ENCODE assay signal across 8 mouse cellular contexts in the genomic region with DNA sequence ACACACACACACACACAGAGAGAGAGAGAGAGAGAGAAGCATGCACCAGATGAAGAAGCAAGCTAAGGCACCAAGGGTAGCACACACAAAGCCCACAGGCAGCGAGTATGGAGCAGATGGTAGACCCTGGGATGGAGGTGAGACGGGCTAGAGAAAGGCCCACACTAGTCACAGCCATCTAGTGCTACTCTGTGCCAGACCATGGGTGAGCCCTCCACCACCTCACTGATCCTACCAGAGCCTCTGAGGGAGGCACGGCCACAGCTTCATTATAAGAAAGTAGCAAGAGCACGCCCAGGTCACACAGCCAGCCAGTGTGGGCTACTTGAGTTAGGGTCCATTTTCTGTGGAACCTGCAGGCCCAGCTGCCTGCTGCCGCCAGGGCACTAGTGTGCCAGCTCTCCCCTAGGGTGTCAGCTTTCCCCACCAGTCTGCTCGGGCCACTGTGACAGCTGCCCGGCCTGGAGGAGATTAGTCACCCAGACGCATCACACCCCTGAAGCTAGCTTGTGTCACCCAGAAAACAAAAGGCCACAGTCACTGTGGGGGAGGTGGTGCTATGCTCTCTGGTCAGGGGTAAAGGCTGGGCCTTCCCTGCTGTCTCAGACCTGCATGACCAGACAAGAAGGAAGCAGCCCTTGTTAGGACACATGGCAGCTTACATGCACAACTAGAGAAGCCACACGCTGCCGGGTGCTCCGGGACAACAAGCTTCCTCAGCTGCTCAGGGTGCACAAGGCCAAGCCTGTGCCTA. TPM values are rescaled to one million over a fixed set of nuclear protein-coding genes. Genes with fewer than 3 reads are reported as not detected.
DNase-seq lines count a peak whose midpoint lies in the region; ATAC-seq and TF ChIP-seq lines count a peak whose summit lies in the region.

No protein-coding gene starts in this region.

- TF ChIP-seq RAD21 in CH12.LX (IDR thresholded peaks at IDR 0.05; ENCODE audit: low read depth, low read length): no peak

- no peaks in the 10 kb centered on the region for H3K27me3 ChIP-seq in cerebellum, adult 2 months (ENCODE audit: control insufficient read depth, insufficient read depth, low read length)
- no peaks in the 10 kb centered on the region for H3K27me3 ChIP-seq in CH12.LX (replicated peaks)
- H3K27me3 ChIP-seq in embryonic facial prominence, embryonic 14.5 days (replicated peaks; ENCODE audit: control insufficient read depth, insufficient read depth, low read length): no peaks in the 10 kb centered on the region

- TF ChIP-seq CTCF in cerebellum, adult 2 months (IDR thresholded peaks at IDR 0.05; ENCODE audit: borderline replicate concordance, insufficient read depth, low read depth, low read length): no peak
- TF ChIP-seq CTCF in CH12.LX (conservative IDR thresholded peaks at IDR 0.05 in 1 of 2, IDR thresholded peaks at IDR 0.05 in 1 of 2; ENCODE audit: low read depth in 2 of 2, low read length in 2 of 2): no peak
- no peak for TF ChIP-seq CTCF in lung, adult 2 months (IDR thresholded peaks at IDR 0.05; ENCODE audit: insufficient read depth, low read length)

- H3K27ac ChIP-seq in cerebellum, adult 2 months (ENCODE audit: insufficient read depth, low read length): peak overlapping the region; percentile 98
- peak overlapping the region; percentile 3; the same call in 1 of the 2 replicates for H3K27ac ChIP-seq in CH12.LX (ENCODE audit: insufficient read depth, low read depth)
- peak overlapping the region; percentile 44; the same call in 1 of the 2 replicates for H3K27ac ChIP-seq in embryonic facial prominence, embryonic 14.5 days (replicated peaks; ENCODE audit: low read depth, low read length)

- TF ChIP-seq POLR2A in cerebellum, adult 2 months (IDR thresholded peaks at IDR 0.05; ENCODE audit: borderline replicate concordance, insufficient read depth, low read length): no peak
- no peak for TF ChIP-seq POLR2A in CH12.LX (IDR thresholded peaks at IDR 0.05; ENCODE audit: low read depth, low read length)
- TF ChIP-seq POLR2A in lung, adult 2 months (IDR thresholded peaks at IDR 0.05; ENCODE audit: borderline replicate concordance, extremely low read depth, low read depth, low read length): no peak

- TF ChIP-seq EP300 in CH12.LX (IDR thresholded peaks at IDR 0.05; ENCODE audit: low read length): no peak

- H3K9me3 ChIP-seq in CH12.LX (replicated peaks; ENCODE audit: low read length): no peaks in the 10 kb centered on the region
- H3K9me3 ChIP-seq in embryonic facial prominence, embryonic 14.5 days (ENCODE audit: control insufficient read depth, low read length): no peaks in the 10 kb centered on the region

- in situ Hi-C loops in CH12.LX (cut with MboI; ENCODE audit: low pct_ligation_motif_present, low pct_unique_long_range_greater_than_20kb, low sequenced_read_pairs): no loop called here

- H3K79me2 ChIP-seq in CH12.LX (replicated peaks; ENCODE audit: control insufficient read depth, extremely low read depth, insufficient read depth, poor library complexity, severe bottlenecking): peaks cover 16% of the 10 kb centered on the region

- H3K9ac ChIP-seq in CH12.LX (ENCODE audit: insufficient read depth, low read depth): no peak overlapping the region
- H3K9ac ChIP-seq in embryonic facial prominence, embryonic 14.5 days (ENCODE audit: low read depth, low read length): 0 out of 2 replicates have a peak overlapping the region, but pooled peaks have one; percentile 5

- WGBS in cerebellum, adult 2 months: 9% methylated on average over 11 of the region's 11 CpGs
- 36% methylated on average over 11 of the region's 11 CpGs for WGBS in embryonic facial prominence, embryonic 14.5 days
- WGBS in lung, adult 2 months: 45% methylated on average over 11 of the region's 11 CpGs

- H3K4me2 ChIP-seq in CH12.LX (ENCODE audit: insufficient read depth, low read depth, poor library complexity, severe bottlenecking): no peak overlapping the region; the same call in 1 of the 2 replicates
- H3K4me2 ChIP-seq in embryonic facial prominence, embryonic 14.5 days (ENCODE audit: low read depth, low read length): no peak overlapping the region

- dilution Hi-C loops in CH12.LX (cut with MboI; ENCODE audit: extremely low pct_ligation_motif_present, extremely low pct_unique_long_range_greater_than_20kb, low sequenced_read_pairs): no loop called here

- peak; percentile 17; the same call in 1 of the 2 replicates for ATAC-seq in embryonic facial prominence, embryonic 14.5 days (ENCODE audit: low read depth)

- peaks cover 75% of the 10 kb centered on the region for H3K4me1 ChIP-seq in cerebellum, adult 2 months (ENCODE audit: control insufficient read depth, insufficient read depth, low read length)
- peaks cover 32 to 75% of the 10 kb centered on the region in 2 experiments for H3K4me1 ChIP-seq in CH12.LX (ENCODE audit: control insufficient read depth in 1 of 2, insufficient read depth in 2 of 2)
- H3K4me1 ChIP-seq in embryonic facial prominence, embryonic 14.5 days (ENCODE audit: control insufficient read depth, insufficient read depth, low read length): peaks cover 33% of the 10 kb centered on the region
- H3K4me1 ChIP-seq in lung, adult 2 months (ENCODE audit: control insufficient read depth, insufficient read depth, low read length): peaks cover 51% of the 10 kb centered on the region

- H3K4me3 ChIP-seq in cerebellum, adult 2 months (replicated peaks; ENCODE audit: insufficient read depth, low read depth, low read length): peak overlapping the region; percentile 25
- H3K4me3 ChIP-seq in CH12.LX (replicated peaks in 1 of 3; ENCODE audit: low read depth in 2 of 3, low read length in 2 of 3, poor library complexity in 1 of 3): peak overlapping the region in 2 of 3 experiments; percentile 16 to 17
- no peak overlapping the region for H3K4me3 ChIP-seq in embryonic facial prominence, embryonic 14.5 days (ENCODE audit: low read depth, low read length)
- H3K4me3 ChIP-seq in lung, adult 2 months (replicated peaks; ENCODE audit: extremely low read depth, low read depth, low read length): peak overlapping the region; percentile 2

- intact Hi-C loops in heart, postnatal 10 days (cut with DNase I): no loop called here

- peak; percentile 68 to 76 for DNase-seq in cerebellum, adult 2 months
- DNase-seq in cerebellum, adult 8-10 months: no peak
- DNase-seq in CH12.LX (ENCODE audit: extremely low read depth): no peak
- DNase-seq in embryonic facial prominence, embryonic 14.5 days (ENCODE audit: low spot score): peak; percentile 69
- DNase-seq in heart, postnatal 10 days: peak; percentile 57 to 58
- no peak for DNase-seq in lung, adult 2 months
- DNase-seq in retina, postnatal 1 day: peak; percentile 88
- DNase-seq in urinary bladder, postnatal 10 days (ENCODE audit: low spot score): no peak

- peaks cover 11 to 52% of the 10 kb centered on the region in 2 experiments for H3K36me3 ChIP-seq in CH12.LX (replicated peaks in 1 of 2; ENCODE audit: control insufficient read depth in 1 of 2, insufficient read depth in 1 of 2, low read length in 1 of 2)
- H3K36me3 ChIP-seq in embryonic facial prominence, embryonic 14.5 days (ENCODE audit: control insufficient read depth, insufficient read depth, low read length): no peaks in the 10 kb centered on the region

TF ChIP-seq in CH12.LX, 34 proteins besides CTCF, POLR2A, EP300 and RAD21 (continues in another document):
- no peak for TF ChIP-seq TBP (conservative IDR thresholded peaks at IDR 0.05; ENCODE audit: low read depth, low read length)
- no peak for TF ChIP-seq HCFC1 (IDR thresholded peaks at IDR 0.05; ENCODE audit: low read depth, low read length)
- TF ChIP-seq NELFE (IDR thresholded peaks at IDR 0.05; ENCODE audit: low read depth, low read length): no peak
- no peak; the same call in 1 of the 2 replicates for TF ChIP-seq MXI1 (IDR thresholded peaks at IDR 0.05; ENCODE audit: low read depth, low read length)
- no peak for TF ChIP-seq KAT2A (IDR thresholded peaks at IDR 0.05; ENCODE audit: insufficient replicate concordance, low read length)
- TF ChIP-seq MEF2A (IDR thresholded peaks at IDR 0.05; ENCODE audit: borderline replicate concordance, low read depth, low read length): no peak
- no peak for TF ChIP-seq UBTF (IDR thresholded peaks at IDR 0.05; ENCODE audit: low read depth, low read length)
- no peak for TF ChIP-seq USF1 (IDR thresholded peaks at IDR 0.05; ENCODE audit: low read depth, low read length)
- TF ChIP-seq GABPA (IDR thresholded peaks at IDR 0.05; ENCODE audit: insufficient replicate concordance, low read depth, low read length): no peak
- no peak for TF ChIP-seq BHLHE40 (IDR thresholded peaks at IDR 0.05; ENCODE audit: low read depth, low read length)

RNA-seq across cellular contexts. Expression of a gene that starts 2.1 kb away (rescaled TPM):
- polyA plus RNA-seq in cerebellum, adult 2 months (2012; rRNA removed): not detected in 2 replicates
- total RNA-seq in CH12.LX (2012; rRNA removed): 0.25 TPM in 2 replicates
- not detected in 2 replicates for total RNA-seq in CH12.LX (2014; rRNA removed)
- 3.8 TPM in 2 replicates for polyA plus RNA-seq in CH12.LX (2012; ENCODE audit: insufficient read length, low read depth)
- polyA plus RNA-seq in embryonic facial prominence, embryonic 14.5 days (2014; fragmentation: Nextera tagmentation; extraction: Ambion mirVana): 0.70 and 0.76 TPM in 2 replicates
- not detected for total RNA-seq in heart, postnatal 10 days (2021)
- polyA plus RNA-seq in lung, adult 2 months (2012; rRNA removed): not detected in 2 replicates

RNA-seq across cellular contexts. Expression of a gene that starts 15.5 kb away (rescaled TPM):
- 77.8 and 78.9 TPM in 2 replicates for polyA plus RNA-seq in cerebellum, adult 2 months (2012; rRNA removed)
- total RNA-seq in CH12.LX (2012; rRNA removed): 0.25 and 0.38 TPM in 2 replicates
- total RNA-seq in CH12.LX (2014; rRNA removed): 0.34 TPM in 1 of 2 replicates, not detected in the other
- polyA plus RNA-seq in CH12.LX (2012; ENCODE audit: insufficient read length, low read depth): 2.4 and 3.1 TPM in 2 replicates
- 700 and 828 TPM in 2 replicates for polyA plus RNA-seq in embryonic facial prominence, embryonic 14.5 days (2014; fragmentation: Nextera tagmentation; extraction: Ambion mirVana)
- total RNA-seq in heart, postnatal 10 days (2021): 10 to 100 TPM; 51.5 to 56.1 TPM
- polyA plus RNA-seq in lung, adult 2 months (2012; rRNA removed): 10.0 and 10.1 TPM in 2 replicates

RNA-seq across cellular contexts. Expression of a gene that starts 20.5 kb away (rescaled TPM):
- polyA plus RNA-seq in cerebellum, adult 2 months (2012; rRNA removed): 2.0 TPM in 2 replicates
- total RNA-seq in CH12.LX (2012; rRNA removed) (13.9 and 15.1 TPM in 2 replicates), CH12.LX (2014; rRNA removed) (9.2 and 10.0 TPM in 2 replicates)
- 10.4 and 14.4 TPM in 2 replicates for polyA plus RNA-seq in CH12.LX (2012; ENCODE audit: insufficient read length, low read depth)
- polyA plus RNA-seq in embryonic facial prominence, embryonic 14.5 days (2014; fragmentation: Nextera tagmentation; extraction: Ambion mirVana): 0.31 and 0.47 TPM in 2 replicates
- under 1 TPM in 1 of 2 experiments, not detected in 1; 0.17 TPM for total RNA-seq in heart, postnatal 10 days (2021)
- 0.10 and 0.13 TPM in 2 replicates for polyA plus RNA-seq in lung, adult 2 months (2012; rRNA removed)

RNA-seq across cellular contexts. Expression of a gene that starts 28.1 kb away (rescaled TPM):
- polyA plus RNA-seq in cerebellum, adult 2 months (2012; rRNA removed): 716 and 832 TPM in 2 replicates
- 50.3 and 50.4 TPM in 2 replicates for total RNA-seq in CH12.LX (2012; rRNA removed)
- total RNA-seq in CH12.LX (2014; rRNA removed): 32.3 and 38.6 TPM in 2 replicates
- polyA plus RNA-seq in CH12.LX (2012; ENCODE audit: insufficient read length, low read depth): 53.9 and 60.2 TPM in 2 replicates
- 44.9 and 47.4 TPM in 2 replicates for polyA plus RNA-seq in embryonic facial prominence, embryonic 14.5 days (2014; fragmentation: Nextera tagmentation; extraction: Ambion mirVana)
- 10 to 100 TPM; 64.3 to 85.9 TPM for total RNA-seq in heart, postnatal 10 days (2021)
- 252 and 308 TPM in 2 replicates for polyA plus RNA-seq in lung, adult 2 months (2012; rRNA removed)

Comparison
In these comparisons a context has a peak if more than half of its experiments do, and no peak if none do; other contexts are left out.
1. DNase-seq: peak in cerebellum, adult 2 months (2 of 2), embryonic facial prominence, embryonic 14.5 days (single experiment), heart, postnatal 10 days (2 of 2) and retina, postnatal 1 day (single experiment); none in cerebellum, adult 8-10 months (single experiment), CH12.LX (single experiment), lung, adult 2 months (single experiment) and urinary bladder, postnatal 10 days (single experiment).
2. H3K27ac ChIP-seq: peak in every context shown above with its lines; median percentile 98 in cerebellum, adult 2 months; 44 in embryonic facial prominence, embryonic 14.5 days; 3 in CH12.LX.